Mouse (Mus musculus) lung, adult 2 months (tissue): ENCODE data around the gene Epx.

Source experiments
- CTCF ChIP-seq: fragments of 200-500 bp; IDR thresholded peaks from 2 replicates; pipeline ENCODE4 v1.5.1; 2011; ENCODE audit warnings: mild to moderate bottlenecking, low read length, control low read depth; ENCODE audit not compliant: insufficient read depth
- POLR2A ChIP-seq: fragments of 200-500 bp; IDR thresholded peaks from 2 replicates; pipeline ENCODE4 v1.6.1; 2011; ENCODE audit warnings: low read depth, mild to moderate bottlenecking, control low read depth, low read length, borderline replicate concordance; ENCODE audit errors: extremely low read depth

- TF ChIP-seq CTCF = no peak
- TF ChIP-seq POLR2A = no peak
These were observed 4.5 kb upstream of the Epx start for GRCm38 (mm10) chr11:87879826-87880225.
